Mouse (Mus musculus): ENCODE measurements around the gene Bcl2l10.

Gene Bcl2l10

GRCm38 (mm10) chr9:75342433-75342832 lies 5.1 kb upstream of the Bcl2l10 start:
- in situ Hi-C loops (cut with MboI, MseI): no loop called here

GRCm38 (mm10) chr9:75348066-75348465 lies 508 bp downstream of the Bcl2l10 start:
- in situ Hi-C loops (cut with MboI, MseI): no loop called here

- in situ Hi-C loops (cut with MboI, MseI): no loop called here
Measured at GRCm38 (mm10) chr9:75348641-75349040, 1.1 kb downstream of the Bcl2l10 start.

- in situ Hi-C loops (cut with MboI, MseI): no loop called here
Measured at GRCm38 (mm10) chr9:75353094-75353493, 5.5 kb downstream of the Bcl2l10 start.

- in situ Hi-C loops (cut with MboI, MseI): no loop called here
Measured at GRCm38 (mm10) chr9:75355783-75356182, 8.2 kb downstream of the Bcl2l10 start.

- in situ Hi-C loops (cut with MboI, MseI): no loop called here
Measured at GRCm38 (mm10) chr9:75357087-75357654, 9.6 kb downstream of the Bcl2l10 start.

GRCm38 (mm10) chr9:75361699-75362098 lies 14.1 kb downstream of the Bcl2l10 start:
- in situ Hi-C loops (cut with MboI, MseI): loop anchor here (5.0 kb wide), 1 partner anchor 71 kb away; no protein-coding TSS in a partner anchor

GRCm38 (mm10) chr9:75362201-75362600 lies 14.6 kb downstream of the Bcl2l10 start:
- in situ Hi-C loops (cut with MboI, MseI): loop anchor here (5.0 kb wide), 1 partner anchor 70 kb away; no protein-coding TSS in a partner anchor

- in situ Hi-C loops (cut with MboI, MseI): loop anchor here (5.0 kb wide), 1 partner anchor 69 kb away; no protein-coding TSS in a partner anchor
Measured at GRCm38 (mm10) chr9:75363001-75363400, 15.4 kb downstream of the Bcl2l10 start.

GRCm38 (mm10) chr9:75363702-75364101 lies 16.1 kb downstream of the Bcl2l10 start:
- in situ Hi-C loops (cut with MboI, MseI): loop anchor here (5.0 kb wide), 1 partner anchor 69 kb away; no protein-coding TSS in a partner anchor

- in situ Hi-C loops (cut with MboI, MseI): no loop called here
Measured at GRCm38 (mm10) chr9:75365195-75365594, 17.6 kb downstream of the Bcl2l10 start.

- in situ Hi-C loops (cut with MboI, MseI): no loop called here
Measured at GRCm38 (mm10) chr9:75366191-75366590, 18.6 kb downstream of the Bcl2l10 start.

- in situ Hi-C loops (cut with MboI, MseI): no loop called here
Measured at GRCm38 (mm10) chr9:75368779-75369178, 21.2 kb downstream of the Bcl2l10 start.

GRCm38 (mm10) chr9:75375606-75376005 lies 28.0 kb downstream of the Bcl2l10 start:
- in situ Hi-C loops (cut with MboI, MseI): no loop called here

GRCm38 (mm10) chr9:75376428-75376827 lies 28.9 kb downstream of the Bcl2l10 start:
- in situ Hi-C loops (cut with MboI, MseI): no loop called here

GRCm38 (mm10) chr9:75378774-75379173 lies 31.2 kb downstream of the Bcl2l10 start:
- in situ Hi-C loops (cut with MboI, MseI): no loop called here

GRCm38 (mm10) chr9:75382825-75383224 lies 35.3 kb downstream of the Bcl2l10 start:
- in situ Hi-C loops (cut with MboI, MseI): no loop called here

GRCm38 (mm10) chr9:75383785-75384184 lies 36.2 kb downstream of the Bcl2l10 start:
- in situ Hi-C loops (cut with MboI, MseI): no loop called here

- in situ Hi-C loops (cut with MboI, MseI): no loop called here
Measured at GRCm38 (mm10) chr9:75384337-75384962, 36.9 kb downstream of the Bcl2l10 start.

- in situ Hi-C loops (cut with MboI, MseI): no loop called here
Measured at GRCm38 (mm10) chr9:75385218-75385974, 37.8 kb downstream of the Bcl2l10 start.

GRCm38 (mm10) chr9:75393251-75393650 lies 45.7 kb downstream of the Bcl2l10 start:
- in situ Hi-C loops (cut with MboI, MseI): no loop called here

- in situ Hi-C loops (cut with MboI, MseI): loop anchor here (5.0 kb wide), 1 partner anchor 46 kb away; the partner anchor contains the start of gene Leo1
Measured at GRCm38 (mm10) chr9:75395971-75396370, 48.4 kb downstream of the Bcl2l10 start.
